Mouse (Mus musculus) left cerebral cortex, postnatal 10 days (tissue): ENCODE data around the gene Ncr1. TPM values are rescaled to one million over a fixed set of nuclear protein-coding genes. Genes with fewer than 3 reads are reported as not detected.
"Not testable (repeated sequence)": the region's sequence is repeated elsewhere in the genome, so short reads cannot be mapped to it uniquely, and the experiment has no call there.

Experiments
- DNase-seq, 2 experiments: peaks; one replicate each; pipeline ENCODE4 v3.0.0; 2021 to 2022; ENCODE audit warnings: low spot score in 2 of 2, mixed read lengths in 1 of 2; ENCODE audit errors: extremely low spot score in 1 of 2
- intact Hi-C: fragments of 180-260 bp; cut with DNase I; formaldehyde crosslinking; loops from one replicate; pipeline ENCODE4 v1.15.1; 2025
- microRNA-seq: library from miRNA; unstranded; fragments of <30 nt; microRNA quantifications from one replicate; pipeline ENCODE4 v1.2.0, GENCODE M21; 2022
- total RNA-seq, 2 experiments: library from RNA; stranded (reverse); gene quantifications; 2 replicates each; pipeline ENCODE4 v1.2.3; 2021

Gene Ncr1
- total RNA-seq, result not detected

DNA sequence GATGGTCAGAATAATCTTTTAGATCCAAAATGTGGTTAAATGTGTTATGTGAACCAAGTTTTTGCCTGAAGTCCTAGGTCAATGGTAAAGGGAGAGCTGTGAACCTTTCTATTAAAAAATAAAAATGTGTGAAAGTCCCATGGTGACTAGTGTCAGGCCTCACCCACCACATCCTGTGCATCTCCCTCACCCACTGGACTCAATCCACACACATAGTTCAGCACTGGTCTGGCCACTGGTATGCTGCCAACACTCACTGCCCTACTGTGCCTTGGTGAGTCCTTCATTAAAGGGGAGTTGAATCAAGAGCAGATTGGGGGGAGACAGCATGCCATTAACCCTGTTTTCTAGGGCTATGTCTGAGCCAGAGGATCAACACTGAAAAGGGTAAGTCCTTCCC is at the start of gene Ncr1:
Gene Ncr1, plus strand, starts transcription at position 216 of the 400 bp plus-strand sequence.
- DNase-seq, result no peak
- intact Hi-C loops, result no loop called here

GRCm38 (mm10) chr7:4292638-4293037 is 44.9 kb upstream of the Ncr1 start:
- DNase-seq, result no peak
- intact Hi-C loops, result no loop called here

GRCm38 (mm10) chr7:4297189-4297588 is 40.3 kb upstream of the Ncr1 start:
- DNase-seq, result no peak
- intact Hi-C loops, result no loop called here

DNA sequence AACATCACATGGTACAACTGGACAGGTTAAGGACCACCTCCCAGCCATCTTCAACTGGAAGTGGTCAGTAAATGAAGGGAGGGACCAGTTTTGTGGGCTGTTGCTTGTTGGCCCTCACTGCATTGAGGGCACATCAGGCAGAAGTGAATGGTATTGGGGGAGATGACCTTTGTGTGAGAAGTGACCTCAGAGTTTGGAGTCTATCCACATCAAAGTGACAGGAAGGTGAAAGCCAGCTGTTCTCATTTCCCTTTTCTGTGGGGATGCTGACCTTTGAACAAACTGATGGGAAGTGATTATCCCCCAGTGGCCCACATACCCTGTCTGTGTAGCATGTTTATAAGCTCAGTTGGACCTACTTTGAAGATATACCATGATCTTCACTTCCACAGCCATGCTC is 37.4 kb upstream of the Ncr1 start:
- DNase-seq, result no peak
- intact Hi-C loops, result no loop called here

- no peak for DNase-seq
- intact Hi-C loops, result no loop called here
Measured at GRCm38 (mm10) chr7:4303457-4303856, 34.1 kb upstream of the Ncr1 start.

DNA sequence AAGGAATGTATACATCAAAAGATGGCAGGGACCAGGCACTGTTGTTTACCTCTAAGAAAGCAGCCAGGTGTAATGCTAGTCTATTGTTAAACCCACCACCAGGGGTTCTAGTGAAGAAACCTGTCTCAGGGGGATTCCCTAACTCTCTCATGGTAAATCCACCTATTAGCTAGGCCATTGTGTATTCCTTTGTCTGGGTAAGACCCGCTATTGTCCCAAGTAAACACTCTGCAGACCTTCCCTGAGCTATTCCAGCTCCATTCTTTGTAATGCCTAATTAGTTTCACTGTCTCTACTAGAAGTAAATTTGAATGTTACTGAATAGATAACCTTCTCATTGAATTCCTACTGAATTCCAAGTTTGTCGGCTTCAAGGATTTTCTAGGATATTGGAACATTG is 24.4 kb upstream of the Ncr1 start:
- intact Hi-C loops, DNase-seq: not testable (repeated sequence)

DNA sequence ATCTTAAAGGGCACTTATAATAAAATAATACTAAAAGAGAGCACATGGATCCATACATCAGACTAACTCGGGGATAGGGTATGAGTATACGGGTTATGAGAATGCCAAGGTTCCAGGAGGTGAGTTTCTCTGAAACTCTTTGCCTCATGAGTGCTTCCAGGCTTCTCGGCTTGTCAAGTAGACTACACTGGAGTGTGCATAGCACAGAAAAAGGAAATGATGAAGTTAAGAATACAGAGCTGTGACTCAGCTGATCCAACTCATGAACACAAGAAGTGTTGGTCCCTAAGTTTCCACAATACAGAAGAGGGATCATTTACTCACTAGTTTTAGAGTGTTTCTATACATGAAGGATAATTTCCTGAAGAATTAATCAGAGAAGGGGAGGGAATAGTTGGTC is 24.0 kb upstream of the Ncr1 start:
- DNase-seq, intact Hi-C loops: not testable (repeated sequence)

- intact Hi-C loops, result no loop called here
- no peak for DNase-seq
Measured at GRCm38 (mm10) chr7:4323301-4323700, 14.2 kb upstream of the Ncr1 start.

DNA sequence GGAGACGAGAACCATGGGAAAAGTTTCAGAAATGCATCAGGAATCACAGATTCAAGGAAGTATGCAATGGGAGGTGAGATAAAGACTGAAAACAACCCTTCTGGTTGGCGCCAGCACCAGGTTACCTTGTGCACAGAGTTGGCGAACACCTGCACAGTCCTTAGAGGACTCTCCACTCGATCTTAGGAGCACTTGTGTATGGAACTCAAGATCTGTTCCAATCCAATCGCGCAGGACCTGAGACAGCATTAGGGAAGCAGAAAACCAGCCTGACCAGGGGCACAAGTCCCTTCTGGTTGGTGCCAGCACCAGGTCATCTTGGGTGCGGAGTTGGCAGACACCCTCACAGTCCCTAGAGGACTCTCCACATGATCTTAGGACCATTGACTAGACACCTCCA is 36.0 kb downstream of the Ncr1 start:
- intact Hi-C loops, result no loop called here
- DNase-seq, result no peak

Small RNA genes within 50 kb of the gene (microRNA-seq; reads per million reads assigned to microRNA genes)
- gene Gm24752, result not detected
- not detected for gene Gm25349

Other genes with a start within 250 kb of the Ncr1 start
- 100 to 1,000 TPM; 570 to 685 TPM for gene Ttyh1, start 218.3 kb upstream of the Ncr1 start, total RNA-seq
- 100 to 1,000 TPM; 160 to 166 TPM for gene Leng8, start 200.7 kb upstream of the Ncr1 start, total RNA-seq
- 1 to 10 TPM; 5.2 to 6.2 TPM for gene Leng9, start 187.3 kb upstream of the Ncr1 start, total RNA-seq
- gene Cdc42ep5, start 172.9 kb upstream of the Ncr1 start, total RNA-seq, result 1 to 10 TPM; 3.3 to 3.4 TPM
- not detected for gene Lilra5, start 100.0 kb upstream of the Ncr1 start, total RNA-seq
- gene Gp6, start 60.0 kb downstream of the Ncr1 start, total RNA-seq, result not detected
- gene Rdh13, start 107.9 kb downstream of the Ncr1 start, total RNA-seq, result 10 to 100 TPM; 37.7 to 38.9 TPM
- gene Eps8l1, start 123.0 kb downstream of the Ncr1 start, total RNA-seq, result 1 to 10 TPM; 3.0 to 4.5 TPM
- 100 to 1,000 TPM; 114 to 123 TPM for gene Ppp1r12c, start 164.0 kb downstream of the Ncr1 start, total RNA-seq
- gene Tnnt1, start 178.7 kb downstream of the Ncr1 start, total RNA-seq, result 1 to 10 TPM; 2.0 to 3.1 TPM
- gene Tnni3, start 186.5 kb downstream of the Ncr1 start, total RNA-seq, result not detected
- gene Dnaaf3, start 194.7 kb downstream of the Ncr1 start, total RNA-seq, result under 1 TPM; 0.51 to 0.69 TPM
- gene Syt5, start 209.8 kb downstream of the Ncr1 start, total RNA-seq, result 100 to 1,000 TPM; 251 to 253 TPM